Mouse (Mus musculus): ENCODE results near the gene Mfsd4b3. TPM values are rescaled to one million over a fixed set of nuclear protein-coding genes. Genes with fewer than 3 reads are reported as not detected.
A peak's percentile ranks its signal among the peaks of the same experiment; 100 is the strongest.
"Not testable (repeated sequence)": the region's sequence is repeated elsewhere in the genome, so short reads cannot be mapped to it uniquely, and the experiment has no call there.

Mfsd4b3 gene
- polyA plus RNA-seq, 1 experiment from 2014 or later, result not detected

GRCm38 (mm10) chr10:39967512-39967911, 7.6 kb upstream of the Mfsd4b3 start:
- no peak for ATAC-seq (ENCODE audit: low FRiP score)
- H3K4me2 ChIP-seq, result no peak overlapping the region
- no peaks in the 10 kb centered on the region for H3K9me3 ChIP-seq
- no peak overlapping the region for H3K27ac ChIP-seq
- no peak overlapping the region for H3K4me3 ChIP-seq (replicated peaks)
- no peaks in the 10 kb centered on the region for H3K4me1 ChIP-seq
- no peak overlapping the region for H3K9ac ChIP-seq
- 86% methylated on average over 3 of the region's 3 CpGs for WGBS
- no peaks in the 10 kb centered on the region for H3K27me3 ChIP-seq
- no peaks in the 10 kb centered on the region for H3K36me3 ChIP-seq (replicated peaks)

- Histone ChIP-seq H3K4me1 (peaks cover 11% of the 10 kb centered on the region; the same call in 1 of the 2 replicates), H3K4me3 (replicated peaks) (no peak overlapping the region), H3K27ac (no peak overlapping the region), H3K36me3 (replicated peaks) (no peaks in the 10 kb centered on the region), H3K4me2 (no peak overlapping the region), H3K27me3 (peaks cover 10% of the 10 kb centered on the region), H3K9me3 (no peaks in the 10 kb centered on the region), H3K9ac (no peak overlapping the region)
- 61% methylated on average over 1 of the region's 1 CpGs for WGBS
- ATAC-seq (ENCODE audit: low FRiP score), result no peak
These were observed 2.0 kb upstream of the Mfsd4b3 start for GRCm38 (mm10) chr10:39961906-39962305.

GRCm38 (mm10) chr10:39960441-39960822, 479 bp upstream of the Mfsd4b3 start:
- Histone ChIP-seq H3K27ac (no peak overlapping the region), H3K36me3 (replicated peaks) (no peaks in the 10 kb centered on the region), H3K9me3 (no peaks in the 10 kb centered on the region), H3K4me3 (replicated peaks) (peak overlapping the region; percentile 54; the same call in 1 of the 2 replicates), H3K27me3 (peaks cover 10% of the 10 kb centered on the region), H3K9ac (no peak overlapping the region), H3K4me2 (peak overlapping the region; percentile 96), H3K4me1 (peaks cover 11% of the 10 kb centered on the region; the same call in 1 of the 2 replicates)
- peak; percentile 49 for ATAC-seq (ENCODE audit: low FRiP score)
- 45% methylated on average over 11 of the region's 11 CpGs for WGBS

- peaks cover 10% of the 10 kb centered on the region for H3K27me3 ChIP-seq
- peaks cover 11% of the 10 kb centered on the region; the same call in 1 of the 2 replicates for H3K4me1 ChIP-seq
- H3K9me3 ChIP-seq, result no peaks in the 10 kb centered on the region
- H3K27ac ChIP-seq, result no peak overlapping the region
- 73% methylated on average over 4 of the region's 4 CpGs for WGBS
- ATAC-seq (ENCODE audit: low FRiP score), result no peak
- no peak overlapping the region for H3K4me2 ChIP-seq
- H3K9ac ChIP-seq, result no peak overlapping the region
- no peak overlapping the region for H3K4me3 ChIP-seq (replicated peaks)
- H3K36me3 ChIP-seq (replicated peaks), result no peaks in the 10 kb centered on the region
These were observed 1.7 kb downstream of the Mfsd4b3 start for GRCm38 (mm10) chr10:39958266-39958665.

- Histone ChIP-seq H3K27ac (no peak overlapping the region), H3K9me3 (no peaks in the 10 kb centered on the region), H3K9ac (no peak overlapping the region), H3K4me2 (no peak overlapping the region), H3K36me3 (replicated peaks) (no peaks in the 10 kb centered on the region), H3K4me3 (replicated peaks) (no peak overlapping the region), H3K27me3 (peaks cover 10% of the 10 kb centered on the region), H3K4me1 (peaks cover 11% of the 10 kb centered on the region; the same call in 1 of the 2 replicates)
- ATAC-seq (ENCODE audit: low FRiP score), result no peak
- 75% methylated on average over 2 of the region's 2 CpGs for WGBS
These were observed 3.5 kb downstream of the Mfsd4b3 start for GRCm38 (mm10) chr10:39956340-39956878.

GRCm38 (mm10) chr10:39955163-39955562, 4.8 kb downstream of the Mfsd4b3 start:
- Histone ChIP-seq H3K4me1 (peaks cover 7% of the 10 kb centered on the region; the same call in 1 of the 2 replicates), H3K9ac (no peak overlapping the region)
- 83% methylated on average over 2 of the region's 2 CpGs for WGBS

GRCm38 (mm10) chr10:39949377-39949954, 10.5 kb downstream of the Mfsd4b3 start:
- Histone ChIP-seq H3K9me3 (no peaks in the 10 kb centered on the region), H3K4me1 (no peaks in the 10 kb centered on the region), H3K9ac (no peak overlapping the region), H3K4me2 (no peak overlapping the region), H3K27me3 (no peaks in the 10 kb centered on the region), H3K4me3 (replicated peaks) (no peak overlapping the region), H3K27ac (no peak overlapping the region), H3K36me3 (replicated peaks) (no peaks in the 10 kb centered on the region)
- no peak for ATAC-seq (ENCODE audit: low FRiP score)
- 91% methylated on average over 2 of the region's 2 CpGs for WGBS

More at GRCm38 (mm10) chr10:39955163-39955562, 4.8 kb downstream of the Mfsd4b3 start:
- H3K27me3 ChIP-seq, result peaks cover 10% of the 10 kb centered on the region
- H3K4me3 ChIP-seq (replicated peaks), result no peak overlapping the region
- H3K4me2 ChIP-seq, result no peak overlapping the region
- H3K9me3 ChIP-seq, result no peaks in the 10 kb centered on the region
- H3K36me3 ChIP-seq (replicated peaks), result no peaks in the 10 kb centered on the region
- no peak overlapping the region for H3K27ac ChIP-seq
- no peak for ATAC-seq (ENCODE audit: low FRiP score)

- H3K9me3 ChIP-seq; H3K9ac ChIP-seq; H3K4me1 ChIP-seq; H3K4me3 ChIP-seq (replicated peaks); H3K27ac ChIP-seq; ATAC-seq (ENCODE audit: low FRiP score); H3K27me3 ChIP-seq; H3K36me3 ChIP-seq (replicated peaks); H3K4me2 ChIP-seq: not testable (repeated sequence)
- WGBS, result 86% methylated on average over 3 of the region's 3 CpGs
These were observed 12.8 kb downstream of the Mfsd4b3 start for GRCm38 (mm10) chr10:39947195-39947594.

- Histone ChIP-seq H3K4me1 (no peaks in the 10 kb centered on the region), H3K27ac (no peak overlapping the region), H3K4me2 (no peak overlapping the region), H3K4me3 (replicated peaks) (no peak overlapping the region), H3K36me3 (replicated peaks) (no peaks in the 10 kb centered on the region), H3K9me3 (no peaks in the 10 kb centered on the region), H3K27me3 (no peaks in the 10 kb centered on the region), H3K9ac (no peak overlapping the region)
- no peak for ATAC-seq (ENCODE audit: low FRiP score)
- 85% methylated on average over 7 of the region's 7 CpGs for WGBS
These were observed 23.4 kb downstream of the Mfsd4b3 start for GRCm38 (mm10) chr10:39936553-39936952.

- peaks cover 26% of the 10 kb centered on the region for H3K27me3 ChIP-seq
- peak within 1 kb of the TSS; percentile 58 for H3K9ac ChIP-seq
- peak within 1 kb of the TSS; percentile 46 for H3K4me3 ChIP-seq (replicated peaks)
- no peaks in the 10 kb centered on the region for H3K9me3 ChIP-seq
- no peak within 1 kb of the TSS for H3K27ac ChIP-seq
- 2% methylated on average over 31 of the region's 41 CpGs for WGBS
- H3K4me2 ChIP-seq, result peak within 1 kb of the TSS; percentile 86
- no peaks in the 10 kb centered on the region for H3K36me3 ChIP-seq (replicated peaks)
- H3K4me1 ChIP-seq, result peaks cover 8% of the 10 kb centered on the region
- ATAC-seq (ENCODE audit: low FRiP score), result 0 out of 2 replicates have a peak, but pooled peaks have one; percentile 61
These were observed 33.3 kb downstream of the Mfsd4b3 start, which contains the start of gene Mfsd4b2 for GRCm38 (mm10) chr10:39926616-39927139. TSS of gene Mfsd4b2 (minus strand) at chr10:39926923.

- not testable (repeated sequence) for H3K36me3 ChIP-seq (replicated peaks); H3K4me1 ChIP-seq; H3K9ac ChIP-seq; H3K4me2 ChIP-seq; H3K27ac ChIP-seq; H3K4me3 ChIP-seq (replicated peaks); H3K9me3 ChIP-seq; ATAC-seq (ENCODE audit: low FRiP score)
- H3K27me3 ChIP-seq, result peaks cover 26% of the 10 kb centered on the region
- 82% methylated on average over 8 of the region's 8 CpGs for WGBS
These were observed 35.4 kb downstream of the Mfsd4b3 start for GRCm38 (mm10) chr10:39924556-39924955.

GRCm38 (mm10) chr10:39912616-39913015, 47.3 kb downstream of the Mfsd4b3 start:
- Histone ChIP-seq H3K27ac (no peak overlapping the region), H3K27me3 (no peaks in the 10 kb centered on the region), H3K36me3 (replicated peaks) (no peaks in the 10 kb centered on the region), H3K4me3 (replicated peaks) (no peak overlapping the region), H3K9ac (no peak overlapping the region), H3K4me2 (no peak overlapping the region), H3K4me1 (no peaks in the 10 kb centered on the region), H3K9me3 (no peaks in the 10 kb centered on the region)
- ATAC-seq (ENCODE audit: low FRiP score), result no peak
